Mouse (Mus musculus) spleen, adult 2 months (tissue): ENCODE data around the gene Fdx1l.

Experiments
- CTCF ChIP-seq: fragments of 200-500 bp; IDR thresholded peaks from 2 replicates; pipeline ENCODE4 v1.5.1; 2011; ENCODE audit warnings: mild to moderate bottlenecking, inconsistent platforms; ENCODE audit not compliant: insufficient read depth, insufficient read length, insufficient replicate concordance; ENCODE audit errors: extremely low read depth
- POLR2A ChIP-seq: fragments of 200-500 bp; IDR thresholded peaks from 2 replicates; pipeline ENCODE4 v1.6.1; 2011; ENCODE audit warnings: low read depth, low read length, inconsistent platforms

DNA sequence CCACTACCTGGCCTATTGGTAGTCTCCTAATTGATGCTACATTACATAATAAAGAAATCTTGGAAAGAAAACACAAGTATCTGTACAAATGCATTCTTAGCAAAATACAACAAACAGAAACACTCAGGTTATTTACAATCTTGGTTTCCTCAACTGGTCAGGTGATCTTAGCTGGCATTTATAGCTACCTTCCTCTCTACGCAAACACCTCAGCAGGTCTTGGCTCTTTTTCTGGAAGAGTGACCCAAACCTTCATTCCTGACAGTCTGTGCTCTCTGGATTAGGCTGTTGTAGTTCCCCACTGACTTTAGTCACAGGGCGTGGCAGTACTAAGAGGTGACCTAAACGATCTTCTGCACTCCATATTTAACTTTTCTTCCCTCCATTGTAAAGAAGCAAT is 28.2 kb downstream of the Fdx1l start:
- TF ChIP-seq POLR2A = no peak
- TF ChIP-seq CTCF = no peak
